Comparison of ENCODE assay signal across 8 mouse cellular contexts in the genomic region with DNA sequence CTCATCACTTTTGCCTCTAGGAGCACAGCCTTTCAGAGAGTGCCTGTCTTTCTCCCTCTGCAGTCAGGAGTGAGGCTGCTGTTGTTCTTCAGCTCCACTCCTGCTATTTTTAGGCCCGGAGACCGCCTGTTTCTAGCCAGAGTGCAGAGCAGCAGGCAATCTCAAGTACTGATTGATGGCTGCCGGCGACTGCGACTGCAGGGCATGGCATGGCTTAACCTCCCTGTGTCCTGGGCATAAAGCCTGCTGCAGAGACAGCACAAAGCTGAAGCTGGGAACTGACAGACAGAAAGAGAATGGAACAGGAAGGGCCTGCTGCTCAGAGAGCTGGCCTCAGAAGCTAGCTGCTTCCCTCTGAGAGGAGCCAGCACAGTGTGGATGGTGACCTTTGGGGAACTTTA. TPM values are rescaled to one million over a fixed set of nuclear protein-coding genes. Genes with fewer than 3 reads are reported as not detected.
A peak's percentile ranks its signal among the peaks of the same experiment; 100 is the strongest.
DNase-seq lines count a peak whose midpoint lies in the region; ATAC-seq and TF ChIP-seq lines count a peak whose summit lies in the region.

No protein-coding gene starts in this region.

- no peak overlapping the region for H3K4me3 ChIP-seq in kidney, embryonic 15.5 days (replicated peaks)
- no peak overlapping the region for H3K4me3 ChIP-seq in lung, embryonic 14.5 days (ENCODE audit: low read depth, low read length)
- H3K4me3 ChIP-seq in olfactory bulb, adult 2 months (ENCODE audit: insufficient read depth, low read depth, low read length) = no peak overlapping the region

- H3K36me3 ChIP-seq in kidney, embryonic 15.5 days = no peaks in the 10 kb centered on the region
- no peaks in the 10 kb centered on the region for H3K36me3 ChIP-seq in lung, embryonic 14.5 days (ENCODE audit: insufficient read depth)

- peaks cover 15% of the 10 kb centered on the region for H3K4me1 ChIP-seq in kidney, embryonic 15.5 days
- H3K4me1 ChIP-seq in lung, embryonic 14.5 days (ENCODE audit: insufficient read depth) = 0 out of 2 replicates have a peak, but pooled peaks cover 5% of the 10 kb centered on the region
- H3K4me1 ChIP-seq in olfactory bulb, adult 2 months (ENCODE audit: control insufficient read depth, insufficient read depth, low read length) = peaks cover 8% of the 10 kb centered on the region

- no peak for TF ChIP-seq CTCF in brain, embryonic 14.5 days (IDR thresholded peaks at IDR 0.05; ENCODE audit: borderline replicate concordance, extremely low read depth, insufficient read depth, insufficient read length)
- no peak for TF ChIP-seq CTCF in lung, embryonic 14.5 days (IDR thresholded peaks at IDR 0.05; ENCODE audit: low read depth)
- TF ChIP-seq CTCF in olfactory bulb, adult 2 months (IDR thresholded peaks at IDR 0.05; ENCODE audit: insufficient read depth, low read depth, low read length) = no peak

- no peak overlapping the region for H3K4me2 ChIP-seq in kidney, embryonic 15.5 days
- no peak overlapping the region for H3K4me2 ChIP-seq in lung, embryonic 14.5 days

- 5% methylated on average over 5 of the region's 5 CpGs for WGBS in kidney, embryonic 15.5 days
- WGBS in lung, embryonic 14.5 days = 9% methylated on average over 5 of the region's 5 CpGs
- 19% methylated on average over 5 of the region's 5 CpGs for WGBS in olfactory bulb, adult 2 months

- peak; percentile 78 for DNase-seq in brain, embryonic 14.5 days (ENCODE audit: low read depth)
- peak; percentile 59 for DNase-seq in embryo, embryonic 9.5 days (ENCODE audit: extremely low spot score)
- DNase-seq in heart, adult 9 months (ENCODE audit: low spot score in 2 of 2) = peak; percentile 78 to 82
- peak; percentile 57 for DNase-seq in lung, embryonic 14.5 days
- no peak for DNase-seq in ovary, postnatal 10 days (ENCODE audit: low spot score)

- TF ChIP-seq POLR2A in brain, embryonic 14.5 days (IDR thresholded peaks at IDR 0.05; ENCODE audit: borderline replicate concordance, extremely low read depth, insufficient read depth, insufficient read length, poor library complexity, severe bottlenecking) = no peak
- TF ChIP-seq POLR2A in olfactory bulb, adult 2 months (IDR thresholded peaks at IDR 0.05; ENCODE audit: insufficient read depth, low read depth, low read length) = no peak

- peak; percentile 52 for ATAC-seq in kidney, embryonic 15.5 days (replicated peaks; ENCODE audit: low FRiP score)
- peak; percentile 68 for ATAC-seq in lung, embryonic 14.5 days (ENCODE audit: insufficient read depth)
- no peak for ATAC-seq in erythroid progenitor cell, adult 5-6 weeks (replicated peaks; ENCODE audit: low FRiP score, poor library complexity, severe bottlenecking)

- no peaks in the 10 kb centered on the region for H3K27me3 ChIP-seq in kidney, embryonic 15.5 days
- no peaks in the 10 kb centered on the region for H3K27me3 ChIP-seq in lung, embryonic 14.5 days (ENCODE audit: insufficient read depth, low read length)

- no peak overlapping the region for H3K9ac ChIP-seq in kidney, embryonic 15.5 days
- H3K9ac ChIP-seq in lung, embryonic 14.5 days = no peak overlapping the region; the same call in 1 of the 2 replicates

- peak overlapping the region; percentile 65 for H3K27ac ChIP-seq in kidney, embryonic 15.5 days
- peak overlapping the region; percentile 78 for H3K27ac ChIP-seq in lung, embryonic 14.5 days (ENCODE audit: low read depth)
- peak overlapping the region; percentile 35; the same call in 1 of the 2 replicates for H3K27ac ChIP-seq in olfactory bulb, adult 2 months (ENCODE audit: insufficient read depth, low read depth, low read length)

- no peaks in the 10 kb centered on the region for H3K9me3 ChIP-seq in kidney, embryonic 15.5 days (replicated peaks)
- no peaks in the 10 kb centered on the region for H3K9me3 ChIP-seq in lung, embryonic 14.5 days (ENCODE audit: low read depth, low read length)

RNA-seq across cellular contexts. Expression of a gene that starts 27.9 kb away (rescaled TPM):
- 20.7 and 25.3 TPM in 2 replicates for polyA plus RNA-seq in brain, embryonic 14.5 days (2012; rRNA removed)
- polyA plus RNA-seq in kidney, embryonic 15.5 days (2015; fragmentation: Nextera tagmentation; extraction: Ambion mirVana) = 58.4 and 60.8 TPM in 2 replicates
- polyA plus RNA-seq in lung, embryonic 14.5 days (2014; fragmentation: Nextera tagmentation; extraction: Ambion mirVana) = 51.2 and 52.9 TPM in 2 replicates
- not detected in 2 replicates for polyA plus RNA-seq in olfactory bulb, adult 2 months (2012; ENCODE audit: insufficient read depth, insufficient read length, low replicate concordance, missing spikeins)
- 26.4 and 31.7 TPM in 2 replicates for total RNA-seq in erythroid progenitor cell, adult 5-6 weeks (2015; ENCODE audit: low replicate concordance)
- total RNA-seq in erythroid progenitor cell, adult 5-6 weeks (2017; ENCODE audit: low replicate concordance) = 20.0 and 25.9 TPM in 2 replicates

Comparison
In these comparisons a context has a peak if more than half of its experiments do, and no peak if none do; other contexts are left out.
1. RNA of a gene that starts 27.9 kb away (polyA plus RNA-seq): 58.4 to 60.8 TPM in kidney, embryonic 15.5 days, 51.2 to 52.9 TPM in lung, embryonic 14.5 days and 20.7 to 25.3 TPM in brain, embryonic 14.5 days; not detected in olfactory bulb, adult 2 months; every median in the first group is over 10 times any median in the second.
2. Peak in every context shown above with its lines, with median percentiles within 50 percentile points of each other: H3K27ac ChIP-seq.